Mouse (Mus musculus) adrenal gland, postnatal 10 days (tissue): Measurements from ENCODE around the gene Chrm2. TPM values are rescaled to one million over a fixed set of nuclear protein-coding genes. Genes with fewer than 3 reads are reported as not detected.

Experiments
- DNase-seq: peaks from one replicate; pipeline ENCODE4 v3.0.0; 2021; ENCODE audit warnings: mixed read lengths
- microRNA-seq: library from miRNA; unstranded; fragments of <30 nt; microRNA quantifications from one replicate; pipeline ENCODE4 v1.2.0, GENCODE M21; 2021
- total RNA-seq, 2 experiments: library from RNA; stranded (reverse); gene quantifications; 2 replicates each; pipeline ENCODE4 v1.2.3; 2021

Chrm2 gene
- total RNA-seq, 2 experiments from 2014 or later = 0.78 to 1.9 TPM

GRCm38 (mm10) chr6:36517242-36517641, 129.4 kb downstream of the Chrm2 start:
- no peak for DNase-seq

DNA sequence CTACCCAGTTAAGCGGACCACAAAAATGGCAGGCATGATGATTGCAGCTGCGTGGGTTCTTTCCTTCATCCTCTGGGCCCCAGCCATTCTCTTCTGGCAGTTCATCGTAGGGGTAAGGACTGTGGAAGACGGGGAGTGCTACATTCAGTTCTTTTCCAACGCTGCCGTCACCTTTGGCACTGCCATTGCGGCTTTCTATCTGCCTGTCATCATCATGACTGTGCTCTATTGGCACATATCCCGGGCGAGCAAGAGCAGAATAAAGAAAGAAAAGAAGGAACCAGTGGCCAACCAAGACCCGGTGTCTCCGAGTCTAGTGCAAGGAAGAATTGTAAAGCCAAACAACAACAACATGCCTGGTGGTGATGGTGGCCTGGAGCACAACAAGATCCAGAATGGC, 135.7 kb downstream of the Chrm2 start:
- DNase-seq = no peak

GRCm38 (mm10) chr6:36528509-36528908, 140.6 kb downstream of the Chrm2 start:
- DNase-seq = no peak

DNA sequence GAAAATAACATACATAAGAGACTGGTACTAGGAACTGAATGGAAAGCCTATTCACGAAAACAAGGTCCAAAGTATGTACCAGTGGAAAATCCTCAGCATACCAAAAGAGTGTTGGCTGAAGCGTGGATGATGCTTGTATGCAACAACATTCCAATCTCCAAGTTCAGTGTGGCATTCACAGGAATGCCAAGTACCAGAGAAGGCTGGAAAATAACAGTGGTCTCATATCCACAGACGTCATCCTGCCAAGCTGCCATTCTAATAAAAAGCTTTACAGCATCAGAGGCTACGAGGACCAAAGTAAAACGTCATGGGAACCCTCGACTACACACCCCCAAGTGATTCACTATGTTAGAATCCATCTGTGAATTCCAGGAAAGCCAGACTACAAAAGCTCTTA, 153.4 kb downstream of the Chrm2 start:
- DNase-seq = no peak

DNA sequence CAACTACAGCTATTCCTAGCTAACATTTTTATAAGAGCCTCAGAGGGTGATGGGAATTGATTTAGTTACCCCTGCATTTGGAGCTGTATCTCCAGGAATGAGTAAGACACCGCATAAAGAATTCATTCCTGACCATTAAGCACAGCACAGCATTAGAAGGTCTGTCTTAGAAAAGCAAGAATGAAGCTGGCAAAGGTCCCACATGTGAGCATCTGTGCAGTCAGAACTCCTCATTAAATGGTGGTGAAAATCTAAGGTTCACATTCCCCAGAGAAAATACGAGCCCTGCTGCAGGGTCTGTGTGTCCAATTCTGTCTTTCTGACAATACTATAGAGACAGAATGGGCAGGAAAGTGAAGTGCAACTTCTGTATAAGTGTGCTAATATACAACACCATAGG, 179.0 kb downstream of the Chrm2 start:
- no peak for DNase-seq

Small RNA genes within 50 kb of the gene (microRNA-seq; reads per million reads assigned to microRNA genes)
- 48.5 reads per million, percentile 35 among the genes with 10 or more reads in this experiment for gene Mir490
